Mouse (Mus musculus) liver, embryonic 13.5 days (tissue): Measurements from ENCODE around the gene Hpse2. TPM values are rescaled to one million over a fixed set of nuclear protein-coding genes. Genes with fewer than 3 reads are reported as not detected.

Source experiments
- ATAC-seq: fragments of 200-750 bp; cut with Nextera tagmentation; 2 replicates; pipeline ENCODE4 v1.8.0; 2017; ENCODE audit warnings: low read depth, mild to moderate bottlenecking, moderate number of reproducible peaks, moderate library complexity
- DNase-seq: peaks from one replicate; pipeline ENCODE4 v3.0.0; 2022
- H3K27ac ChIP-seq: fragments of 300-500 bp; sonication (generic); 2 replicates; pipeline ENCODE4 v1.5.1; 2015; ENCODE audit warnings: moderate library complexity, mild to moderate bottlenecking, inconsistent platforms
- H3K27me3 ChIP-seq: fragments of 300-500 bp; sonication (generic); 2 replicates; pipeline ENCODE4 v1.6.1; 2015; ENCODE audit warnings: mild to moderate bottlenecking, inconsistent platforms
- H3K36me3 ChIP-seq: fragments of 300-500 bp; sonication (generic); 2 replicates; pipeline ENCODE4 v1.6.1; 2015; ENCODE audit warnings: mild to moderate bottlenecking, inconsistent platforms
- H3K4me1 ChIP-seq: fragments of 300-500 bp; sonication (generic); replicated peaks from 2 replicates; pipeline ENCODE4 v1.6.1; 2015; ENCODE audit warnings: inconsistent platforms
- H3K4me2 ChIP-seq: fragments of 300-500 bp; sonication (generic); 2 replicates; pipeline ENCODE4 v1.6.1; 2015; ENCODE audit warnings: inconsistent platforms, mild to moderate bottlenecking, moderate library complexity
- H3K4me3 ChIP-seq: fragments of 300-500 bp; sonication (generic); replicated peaks from 2 replicates; pipeline ENCODE4 v1.5.1; 2015; ENCODE audit warnings: mild to moderate bottlenecking, inconsistent platforms
- H3K9ac ChIP-seq: fragments of 300-500 bp; sonication (generic); 2 replicates; pipeline ENCODE4 v1.6.1; 2015; ENCODE audit warnings: mild to moderate bottlenecking, inconsistent platforms
- H3K9me3 ChIP-seq: fragments of 300-500 bp; sonication (generic); replicated peaks from 2 replicates; pipeline ENCODE4 v1.6.1; 2016; ENCODE audit warnings: inconsistent platforms
- WGBS: fragments of 180-500 bp; shearing (Covaris S2); methylation state at CpG from one replicate; pipeline ENCODE4 v1.1.7; 2015; ENCODE audit not compliant: insufficient replicate concordance; 5-methylcytosine and 5-hydroxymethylcytosine counted together
- polyA plus RNA-seq: library from polyadenylated mRNA; unstranded; fragments of >200 nt; fragmentation: Nextera tagmentation; extraction: Ambion mirVana; gene quantifications from 2 replicates; pipeline ENCODE4 v1.2.1, GENCODE M21; 2015

Hpse2 gene
- polyA plus RNA-seq, 1 experiment from 2014 or later: 0.02 TPM

GRCm38 (mm10) chr19:42902410-42903021 is 485.6 kb downstream of the Hpse2 start:
- DNase-seq (no peak), ATAC-seq (no peak)
- Histone ChIP-seq H3K27ac (no peak overlapping the region), H3K4me2 (no peak overlapping the region), H3K4me3 (no peak overlapping the region), H3K9me3 (no peaks in the 10 kb centered on the region), H3K36me3 (no peaks in the 10 kb centered on the region), H3K27me3 (no peaks in the 10 kb centered on the region), H3K9ac (no peak overlapping the region), H3K4me1 (no peaks in the 10 kb centered on the region)
- 71% methylated on average over 6 of the region's 6 CpGs for WGBS

- Histone ChIP-seq H3K27me3 (no peaks in the 10 kb centered on the region), H3K36me3 (no peaks in the 10 kb centered on the region), H3K4me2 (no peak overlapping the region), H3K9ac (no peak overlapping the region), H3K27ac (no peak overlapping the region), H3K4me1 (no peaks in the 10 kb centered on the region), H3K4me3 (no peak overlapping the region), H3K9me3 (no peaks in the 10 kb centered on the region)
- no peak for DNase-seq
- no peak for ATAC-seq
- 59% methylated on average over 5 of the region's 5 CpGs for WGBS
Observed at GRCm38 (mm10) chr19:42891599-42891998, 496.6 kb downstream of the Hpse2 start.

- H3K4me3 ChIP-seq: no peak overlapping the region
- no peak overlapping the region for H3K9ac ChIP-seq
- WGBS: 55% methylated on average over 4 of the region's 4 CpGs
- no peaks in the 10 kb centered on the region for H3K4me1 ChIP-seq
- DNase-seq (no peak), ATAC-seq (no peak)
- no peak overlapping the region for H3K4me2 ChIP-seq
- no peak overlapping the region for H3K27ac ChIP-seq
- no peaks in the 10 kb centered on the region for H3K27me3 ChIP-seq
- H3K9me3 ChIP-seq: no peaks in the 10 kb centered on the region
- no peaks in the 10 kb centered on the region for H3K36me3 ChIP-seq
Observed at GRCm38 (mm10) chr19:42877653-42878052, 510.5 kb downstream of the Hpse2 start.

GRCm38 (mm10) chr19:42876563-42876962 is 511.6 kb downstream of the Hpse2 start:
- Histone ChIP-seq H3K4me1 (no peaks in the 10 kb centered on the region), H3K9me3 (no peaks in the 10 kb centered on the region), H3K9ac (no peak overlapping the region), H3K36me3 (no peaks in the 10 kb centered on the region), H3K27me3 (no peaks in the 10 kb centered on the region), H3K27ac (no peak overlapping the region), H3K4me2 (no peak overlapping the region), H3K4me3 (no peak overlapping the region)
- DNase-seq: no peak
- ATAC-seq: no peak
- 69% methylated on average over 4 of the region's 4 CpGs for WGBS

GRCm38 (mm10) chr19:42869663-42870530 is 518.3 kb downstream of the Hpse2 start:
- Histone ChIP-seq H3K4me1 (no peaks in the 10 kb centered on the region), H3K9me3 (no peaks in the 10 kb centered on the region), H3K4me3 (no peak overlapping the region), H3K27me3 (no peaks in the 10 kb centered on the region), H3K4me2 (no peak overlapping the region), H3K27ac (no peak overlapping the region), H3K36me3 (no peaks in the 10 kb centered on the region), H3K9ac (no peak overlapping the region)
- no peak for ATAC-seq
- WGBS: 59% methylated on average over 8 of the region's 8 CpGs
- no peak for DNase-seq

GRCm38 (mm10) chr19:42868958-42869662 is 519.0 kb downstream of the Hpse2 start:
- no peak overlapping the region for H3K9ac ChIP-seq
- no peak overlapping the region for H3K4me3 ChIP-seq
- H3K36me3 ChIP-seq: no peaks in the 10 kb centered on the region
- H3K27ac ChIP-seq: no peak overlapping the region
- ATAC-seq (no peak), DNase-seq (no peak)
- H3K27me3 ChIP-seq: no peaks in the 10 kb centered on the region
- H3K4me2 ChIP-seq: no peak overlapping the region
- no peaks in the 10 kb centered on the region for H3K4me1 ChIP-seq
- H3K9me3 ChIP-seq: no peaks in the 10 kb centered on the region
- WGBS: 31% methylated on average over 3 of the region's 3 CpGs

- ATAC-seq (no peak), DNase-seq (no peak)
Observed at GRCm38 (mm10) chr19:42863013-42863412, 525.1 kb downstream of the Hpse2 start.

GRCm38 (mm10) chr19:42857096-42857495 is 531.1 kb downstream of the Hpse2 start:
- Histone ChIP-seq H3K4me2 (no peak overlapping the region), H3K27ac (no peak overlapping the region), H3K9me3 (no peaks in the 10 kb centered on the region), H3K9ac (no peak overlapping the region), H3K36me3 (no peaks in the 10 kb centered on the region), H3K27me3 (no peaks in the 10 kb centered on the region), H3K4me3 (no peak overlapping the region), H3K4me1 (no peaks in the 10 kb centered on the region)
- DNase-seq (no peak), ATAC-seq (no peak)
- 72% methylated on average over 5 of the region's 5 CpGs for WGBS

More at GRCm38 (mm10) chr19:42863013-42863412, 525.1 kb downstream of the Hpse2 start:
- WGBS: 41% methylated on average over 3 of the region's 3 CpGs
- Histone ChIP-seq H3K27ac (no peak overlapping the region), H3K4me1 (no peaks in the 10 kb centered on the region), H3K27me3 (no peaks in the 10 kb centered on the region), H3K4me3 (no peak overlapping the region), H3K9me3 (no peaks in the 10 kb centered on the region), H3K4me2 (no peak overlapping the region), H3K36me3 (no peaks in the 10 kb centered on the region), H3K9ac (no peak overlapping the region)

GRCm38 (mm10) chr19:42855649-42856048 is 532.5 kb downstream of the Hpse2 start:
- no peak for DNase-seq
- Histone ChIP-seq H3K9me3 (no peaks in the 10 kb centered on the region), H3K36me3 (no peaks in the 10 kb centered on the region), H3K4me2 (no peak overlapping the region), H3K27me3 (no peaks in the 10 kb centered on the region), H3K4me1 (no peaks in the 10 kb centered on the region), H3K27ac (no peak overlapping the region), H3K4me3 (no peak overlapping the region), H3K9ac (no peak overlapping the region)
- no peak for ATAC-seq
- 66% methylated on average over 4 of the region's 4 CpGs for WGBS

- no peak overlapping the region for H3K4me2 ChIP-seq
- H3K9ac ChIP-seq: no peak overlapping the region
- ATAC-seq (no peak), DNase-seq (no peak)
- H3K9me3 ChIP-seq: no peaks in the 10 kb centered on the region
- no peak overlapping the region for H3K27ac ChIP-seq
- WGBS: 62% methylated on average over 5 of the region's 5 CpGs
- no peaks in the 10 kb centered on the region for H3K36me3 ChIP-seq
- H3K4me1 ChIP-seq: no peaks in the 10 kb centered on the region
- H3K4me3 ChIP-seq: no peak overlapping the region
- no peaks in the 10 kb centered on the region for H3K27me3 ChIP-seq
Observed at GRCm38 (mm10) chr19:42850444-42850843, 537.7 kb downstream of the Hpse2 start.

GRCm38 (mm10) chr19:42839621-42840294 is 548.4 kb downstream of the Hpse2 start:
- no peaks in the 10 kb centered on the region for H3K9me3 ChIP-seq
- H3K4me2 ChIP-seq: no peak overlapping the region
- H3K4me3 ChIP-seq: no peak overlapping the region
- no peaks in the 10 kb centered on the region for H3K4me1 ChIP-seq
- ATAC-seq (no peak), DNase-seq (no peak)
- H3K27me3 ChIP-seq: no peaks in the 10 kb centered on the region
- 58% methylated on average over 4 of the region's 4 CpGs for WGBS
- no peak overlapping the region for H3K27ac ChIP-seq
- H3K9ac ChIP-seq: no peak overlapping the region
- no peaks in the 10 kb centered on the region for H3K36me3 ChIP-seq
